Mouse (Mus musculus): ENCODE measurements around the gene Map3k10. TPM values are rescaled to one million over a fixed set of nuclear protein-coding genes. Genes with fewer than 3 reads are reported as not detected.

Map3k10 gene
- polyA plus RNA-seq, 1 experiment from 2014 or later = 7.5 TPM

- H3K27me3 ChIP-seq (ENCODE audit: low read depth, poor library complexity, severe bottlenecking) = no peaks in the 10 kb centered on the region
- peak overlapping the region; percentile 99 for H3K4me3 ChIP-seq
- peaks cover 19% of the 10 kb centered on the region for H3K36me3 ChIP-seq
- 30% methylated on average over 14 of the region's 14 CpGs for WGBS
- H3K4me1 ChIP-seq = peaks cover 32% of the 10 kb centered on the region
- no peaks in the 10 kb centered on the region for H3K9me3 ChIP-seq (replicated peaks)
- H3K27ac ChIP-seq (replicated peaks) = peak overlapping the region; percentile 96
- no peak for DNase-seq (ENCODE audit: low spot score)
These were observed 819 bp upstream of the Map3k10 start for GRCm38 (mm10) chr7:27675222-27675612.

GRCm38 (mm10) chr7:27674195-27674521 lies 240 bp downstream of the Map3k10 start:
- Histone ChIP-seq H3K4me1 (peaks cover 32% of the 10 kb centered on the region), H3K4me3 (peak overlapping the region; percentile 99), H3K9me3 (replicated peaks) (no peaks in the 10 kb centered on the region), H3K27me3 (ENCODE audit: low read depth, poor library complexity, severe bottlenecking) (no peaks in the 10 kb centered on the region), H3K36me3 (peaks cover 27% of the 10 kb centered on the region), H3K27ac (replicated peaks) (peak overlapping the region; percentile 96)
- WGBS = under 1% methylated on average over 37 of the region's 38 CpGs
- no peak for DNase-seq (ENCODE audit: low spot score)

GRCm38 (mm10) chr7:27673575-27674131 lies 745 bp downstream of the Map3k10 start:
- H3K9me3 ChIP-seq (replicated peaks) = no peaks in the 10 kb centered on the region
- H3K27me3 ChIP-seq (ENCODE audit: low read depth, poor library complexity, severe bottlenecking) = no peaks in the 10 kb centered on the region
- peak overlapping the region; percentile 99 for H3K4me3 ChIP-seq
- H3K27ac ChIP-seq (replicated peaks) = peak overlapping the region; percentile 96
- peaks cover 32% of the 10 kb centered on the region for H3K36me3 ChIP-seq
- 3% methylated on average over 52 of the region's 52 CpGs for WGBS
- H3K4me1 ChIP-seq = peaks cover 32% of the 10 kb centered on the region
- peak; percentile 38 for DNase-seq (ENCODE audit: low spot score)

- DNase-seq (ENCODE audit: low spot score) = no peak
- WGBS = 66% methylated on average over 9 of the region's 9 CpGs
- H3K27me3 ChIP-seq (ENCODE audit: low read depth, poor library complexity, severe bottlenecking) = no peaks in the 10 kb centered on the region
- peaks cover 38% of the 10 kb centered on the region for H3K36me3 ChIP-seq
- peak overlapping the region; percentile 99 for H3K4me3 ChIP-seq
- H3K4me1 ChIP-seq = peaks cover 32% of the 10 kb centered on the region
- peak overlapping the region; percentile 96 for H3K27ac ChIP-seq (replicated peaks)
- no peaks in the 10 kb centered on the region for H3K9me3 ChIP-seq (replicated peaks)
These were observed 1.3 kb downstream of the Map3k10 start for GRCm38 (mm10) chr7:27673064-27673574.

- peaks cover 34% of the 10 kb centered on the region for H3K27me3 ChIP-seq (ENCODE audit: low read depth, poor library complexity, severe bottlenecking)
- H3K9me3 ChIP-seq (replicated peaks) = no peaks in the 10 kb centered on the region
- H3K36me3 ChIP-seq = peaks cover 70% of the 10 kb centered on the region
- 0 out of 2 replicates have a peak, but pooled peaks cover 10% of the 10 kb centered on the region for H3K4me1 ChIP-seq
- DNase-seq (ENCODE audit: low spot score) = no peak
- WGBS = 89% methylated on average over 4 of the region's 4 CpGs
- H3K4me3 ChIP-seq = no peak overlapping the region
- no peak overlapping the region for H3K27ac ChIP-seq (replicated peaks)
These were observed 12.4 kb downstream of the Map3k10 start for GRCm38 (mm10) chr7:27662038-27662437.

- peaks cover 65% of the 10 kb centered on the region for H3K36me3 ChIP-seq
- no peak overlapping the region for H3K4me3 ChIP-seq
- no peak overlapping the region for H3K27ac ChIP-seq (replicated peaks)
- DNase-seq (ENCODE audit: low spot score) = no peak
- peaks cover 64% of the 10 kb centered on the region for H3K27me3 ChIP-seq (ENCODE audit: low read depth, poor library complexity, severe bottlenecking)
- peaks cover 14% of the 10 kb centered on the region for H3K4me1 ChIP-seq
- H3K9me3 ChIP-seq (replicated peaks) = no peaks in the 10 kb centered on the region
- 56% methylated on average over 14 of the region's 14 CpGs for WGBS
These were observed 15.4 kb downstream of the Map3k10 start for GRCm38 (mm10) chr7:27658712-27659663.

- Histone ChIP-seq H3K27ac (replicated peaks) (no peak overlapping the region), H3K36me3 (peaks cover 59% of the 10 kb centered on the region), H3K27me3 (ENCODE audit: low read depth, poor library complexity, severe bottlenecking) (peaks cover 75% of the 10 kb centered on the region), H3K9me3 (replicated peaks) (no peaks in the 10 kb centered on the region), H3K4me1 (peaks cover 22% of the 10 kb centered on the region), H3K4me3 (no peak overlapping the region)
- 32% methylated on average over 50 of the region's 53 CpGs for WGBS
- DNase-seq (ENCODE audit: low spot score) = no peak
These were observed 16.5 kb downstream of the Map3k10 start for GRCm38 (mm10) chr7:27657824-27658395.

GRCm38 (mm10) chr7:27656600-27656999 lies 17.8 kb downstream of the Map3k10 start:
- DNase-seq (ENCODE audit: low spot score) = no peak
- peaks cover 54% of the 10 kb centered on the region for H3K36me3 ChIP-seq
- WGBS = 91% methylated on average over 16 of the region's 16 CpGs

GRCm38 (mm10) chr7:27655545-27655944 lies 18.9 kb downstream of the Map3k10 start:
- no peak for DNase-seq (ENCODE audit: low spot score)
- H3K27me3 ChIP-seq (ENCODE audit: low read depth, poor library complexity, severe bottlenecking) = peaks cover 83% of the 10 kb centered on the region
- H3K4me1 ChIP-seq = peaks cover 23% of the 10 kb centered on the region
- WGBS = 76% methylated on average over 11 of the region's 11 CpGs
- H3K4me3 ChIP-seq = no peak overlapping the region
- no peak overlapping the region for H3K27ac ChIP-seq (replicated peaks)
- H3K9me3 ChIP-seq (replicated peaks) = no peaks in the 10 kb centered on the region
- H3K36me3 ChIP-seq = peaks cover 44% of the 10 kb centered on the region

More at GRCm38 (mm10) chr7:27656600-27656999, 17.8 kb downstream of the Map3k10 start:
- Histone ChIP-seq H3K4me1 (peaks cover 22% of the 10 kb centered on the region), H3K27me3 (ENCODE audit: low read depth, poor library complexity, severe bottlenecking) (peaks cover 83% of the 10 kb centered on the region), H3K27ac (replicated peaks) (no peak overlapping the region), H3K9me3 (replicated peaks) (no peaks in the 10 kb centered on the region), H3K4me3 (no peak overlapping the region)

- peaks cover 28% of the 10 kb centered on the region for H3K4me1 ChIP-seq
- peaks cover 76% of the 10 kb centered on the region for H3K27me3 ChIP-seq (ENCODE audit: low read depth, poor library complexity, severe bottlenecking)
- peaks cover 39% of the 10 kb centered on the region for H3K36me3 ChIP-seq
- peak overlapping the region; percentile 58; the same call in 1 of the 2 replicates for H3K4me3 ChIP-seq
- H3K27ac ChIP-seq (replicated peaks) = no peak overlapping the region
- DNase-seq (ENCODE audit: low spot score) = no peak
- WGBS = 67% methylated on average over 20 of the region's 20 CpGs
- no peaks in the 10 kb centered on the region for H3K9me3 ChIP-seq (replicated peaks)
These were observed 19.7 kb downstream of the Map3k10 start for GRCm38 (mm10) chr7:27654607-27655276.

- H3K9me3 ChIP-seq (replicated peaks) = no peaks in the 10 kb centered on the region
- 2% methylated on average over 53 of the region's 62 CpGs for WGBS
- DNase-seq (ENCODE audit: low spot score) = peak; percentile 69
- H3K36me3 ChIP-seq = peaks cover 30% of the 10 kb centered on the region
- peaks cover 28% of the 10 kb centered on the region for H3K4me1 ChIP-seq
- H3K4me3 ChIP-seq = peak within 1 kb of the TSS; percentile 58
- H3K27ac ChIP-seq (replicated peaks) = peak within 1 kb of the TSS; percentile 74
- peaks cover 67% of the 10 kb centered on the region for H3K27me3 ChIP-seq (ENCODE audit: low read depth, poor library complexity, severe bottlenecking)
These were observed 20.5 kb downstream of the Map3k10 start, which contains the start of gene Ttc9b for GRCm38 (mm10) chr7:27653681-27654437. TSS of gene Ttc9b (plus strand) at chr7:27653915.
